Mouse (Mus musculus) ES-E14 (cell line): ENCODE measurements at regions not wholly inside any gene's neighbourhood (a gene's known extent, or its start where the extent isn't known, plus 50 kb on each side); places are given as distances from the start of the nearest gene placed in this dataset.

ENCODE experiments used
- CHD2 ChIP-seq: IDR thresholded peaks from 2 replicates; pipeline ENCODE4 v1.6.1; 2014; ENCODE audit warnings: mild to moderate bottlenecking, low read depth, low read length, inconsistent platforms
- HCFC1 ChIP-seq: IDR thresholded peaks from 2 replicates; pipeline ENCODE4 v1.6.1; 2012; ENCODE audit warnings: low read length, inconsistent platforms, borderline replicate concordance; ENCODE audit not compliant: insufficient read depth
- MAFK ChIP-seq: IDR thresholded peaks from 2 replicates; pipeline ENCODE4 v1.6.1; 2014; ENCODE audit warnings: mild to moderate bottlenecking, low read depth, low read length, inconsistent platforms; ENCODE audit not compliant: insufficient read depth
- ZC3H11A ChIP-seq: IDR thresholded peaks from 2 replicates; pipeline ENCODE4 v1.6.1; 2012; ENCODE audit warnings: low read depth, mild to moderate bottlenecking, inconsistent platforms, low read length, borderline replicate concordance
- ZNF384 ChIP-seq: IDR thresholded peaks from 2 replicates; pipeline ENCODE4 v1.6.1; 2012; ENCODE audit warnings: low read depth, low read length, inconsistent platforms

- no peak for TF ChIP-seq MAFK
- TF ChIP-seq ZC3H11A: no peak
- TF ChIP-seq ZNF384: no peak
- no peak for TF ChIP-seq CHD2
- no peak for TF ChIP-seq HCFC1
Observed at GRCm38 (mm10) chr9:68115151-68115690, 275.0 kb downstream of the Vps13c start.
